Mouse (Mus musculus) ovary, postnatal 14 days (tissue): Measurements from ENCODE around the gene Stac.

Experiments used
- DNase-seq: peaks from one replicate; pipeline ENCODE4 v3.0.0; 2022; ENCODE audit warnings: low spot score

Gene Stac

DNA sequence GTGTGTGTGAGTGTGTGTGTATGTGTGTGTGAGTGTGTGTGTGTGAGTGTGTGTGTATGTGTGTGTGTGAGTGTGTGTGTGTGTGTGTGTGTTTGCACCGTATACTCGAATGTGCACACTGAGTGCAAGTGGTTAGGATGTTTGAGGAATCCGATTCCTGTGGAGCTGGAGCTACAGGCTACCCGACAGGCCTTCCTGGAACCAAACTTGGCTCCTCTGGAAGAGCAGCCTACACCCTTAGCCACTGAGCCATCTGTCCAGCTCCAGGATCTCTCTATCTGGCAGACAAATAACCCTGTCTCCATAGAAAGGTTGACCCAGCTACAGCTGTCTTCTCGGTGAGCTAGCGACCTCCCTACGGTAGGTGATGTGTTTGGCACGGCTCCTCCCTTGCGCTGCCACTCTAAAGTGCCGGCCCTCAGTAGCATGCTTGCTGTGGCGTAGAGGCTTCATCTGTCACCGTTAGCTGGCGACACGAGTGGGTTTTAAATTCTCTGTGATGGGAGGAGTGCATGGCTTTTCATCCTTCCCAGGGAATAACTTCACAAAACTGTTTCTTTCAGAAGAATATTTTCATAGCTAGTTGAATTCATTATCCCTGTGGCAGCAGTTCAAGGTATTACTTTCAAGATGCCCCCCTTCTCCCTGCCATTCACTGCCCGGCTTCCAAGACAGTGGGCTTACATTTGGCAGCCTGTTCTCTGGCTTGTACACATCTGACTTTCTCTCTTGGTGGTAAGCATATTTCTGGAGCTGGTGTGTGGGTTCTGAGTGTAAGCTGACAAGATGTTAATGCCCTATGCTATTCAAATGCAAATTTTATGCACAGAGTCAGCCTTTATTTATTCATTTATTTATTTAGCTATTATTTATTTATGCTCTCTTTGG, 175.3 kb downstream of the Stac start:
- DNase-seq = no peak
